Mouse (Mus musculus): ENCODE measurements at regions not wholly inside any gene's neighbourhood (a gene's known extent, or its start where the extent isn't known, plus 50 kb on each side); places are given as distances from the start of the nearest gene placed in this dataset.

GRCm38 (mm10) chr7:114345860-114346259, 69.2 kb upstream of the Pde3b start:
- TF ChIP-seq MAZ (IDR thresholded peaks at IDR 0.05; ENCODE audit: low read depth, low read length): no peak
- TF ChIP-seq ETS1 (IDR thresholded peaks at IDR 0.05; ENCODE audit: low read depth, low read length): no peak
- Histone ChIP-seq H3K36me3 (ENCODE audit: control insufficient read depth in 1 of 2, insufficient read depth in 2 of 2, low read length in 2 of 2) (no peaks in the 10 kb centered on the region), H3K9me3 (replicated peaks; ENCODE audit: insufficient read depth, low read length) (no peaks in the 10 kb centered on the region), H3K4me1 (ENCODE audit: control insufficient read depth in 1 of 2, insufficient read depth in 2 of 2, low read length in 2 of 2) (no peaks in the 10 kb centered on the region), H3K79me2 (ENCODE audit: control insufficient read depth, insufficient read depth, low read length, poor library complexity) (no peaks in the 10 kb centered on the region), H3K9ac (ENCODE audit: control insufficient read depth, low read depth, low read length, poor library complexity, severe bottlenecking) (no peak overlapping the region), H3K4me3 (ENCODE audit: control insufficient read depth in 1 of 2, insufficient read depth in 1 of 2, low read depth in 2 of 2, low read length in 2 of 2) (no peak overlapping the region), H3K27me3 (ENCODE audit: control insufficient read depth in 1 of 2, insufficient read depth in 2 of 2, low read length in 2 of 2) (no peaks in the 10 kb centered on the region; a peak in 1 of 4 replicates), H3K27ac (ENCODE audit: control insufficient read depth, low read depth, low read length) (no peak overlapping the region)
- no peak for DNase-seq (ENCODE audit: low read depth, low spot score)

- DNase-seq (ENCODE audit: low read depth, low spot score): no peak
- Histone ChIP-seq H3K9me3 (replicated peaks; ENCODE audit: insufficient read depth, low read length) (no peaks in the 10 kb centered on the region), H3K4me1 (ENCODE audit: control insufficient read depth in 1 of 2, insufficient read depth in 2 of 2, low read length in 2 of 2) (no peaks in the 10 kb centered on the region), H3K27ac (ENCODE audit: control insufficient read depth, low read depth, low read length) (no peak overlapping the region), H3K27me3 (ENCODE audit: control insufficient read depth in 1 of 2, insufficient read depth in 2 of 2, low read length in 2 of 2) (no peaks in the 10 kb centered on the region; a peak in 1 of 4 replicates), H3K36me3 (ENCODE audit: control insufficient read depth in 1 of 2, insufficient read depth in 2 of 2, low read length in 2 of 2) (no peaks in the 10 kb centered on the region), H3K9ac (ENCODE audit: control insufficient read depth, low read depth, low read length, poor library complexity, severe bottlenecking) (no peak overlapping the region), H3K4me3 (ENCODE audit: control insufficient read depth in 1 of 2, insufficient read depth in 1 of 2, low read depth in 2 of 2, low read length in 2 of 2) (no peak overlapping the region), H3K79me2 (ENCODE audit: control insufficient read depth, insufficient read depth, low read length, poor library complexity) (no peaks in the 10 kb centered on the region)
- TF ChIP-seq MXI1 (IDR thresholded peaks at IDR 0.05; ENCODE audit: low read depth, low read length) (no peak), CTCF (IDR thresholded peaks at IDR 0.05 in 2 of 3, conservative IDR thresholded peaks at IDR 0.05 in 1 of 3; ENCODE audit: control insufficient read depth in 1 of 3, insufficient read depth in 1 of 3, low read depth in 2 of 3, low read length in 3 of 3, poor library complexity in 1 of 3, severe bottlenecking in 1 of 3) (no peak), TCF12 (IDR thresholded peaks at IDR 0.05; ENCODE audit: low read depth, low read length) (no peak), ZKSCAN1 (IDR thresholded peaks at IDR 0.05; ENCODE audit: low read depth, low read length) (no peak), SMC3 (IDR thresholded peaks at IDR 0.05; ENCODE audit: low read depth, low read length) (no peak), MEF2A (IDR thresholded peaks at IDR 0.05; ENCODE audit: extremely low read depth, insufficient replicate concordance, low read depth, low read length, poor library complexity, severe bottlenecking) (no peak), USF1 (IDR thresholded peaks at IDR 0.05; ENCODE audit: low read depth, low read length) (no peak), UBTF (IDR thresholded peaks at IDR 0.05; ENCODE audit: borderline replicate concordance, insufficient read depth, low read depth, low read length) (no peak)
Measured at GRCm38 (mm10) chr7:114347006-114347405, 68.1 kb upstream of the Pde3b start.

- Histone ChIP-seq H3K4me1 (ENCODE audit: control insufficient read depth in 1 of 2, insufficient read depth in 2 of 2, low read length in 2 of 2) (no peaks in the 10 kb centered on the region), H3K79me2 (ENCODE audit: control insufficient read depth, insufficient read depth, low read length, poor library complexity) (no peaks in the 10 kb centered on the region), H3K27ac (ENCODE audit: control insufficient read depth, low read depth, low read length) (no peak overlapping the region), H3K36me3 (ENCODE audit: control insufficient read depth in 1 of 2, insufficient read depth in 2 of 2, low read length in 2 of 2) (no peaks in the 10 kb centered on the region), H3K9ac (ENCODE audit: control insufficient read depth, low read depth, low read length, poor library complexity, severe bottlenecking) (no peak overlapping the region), H3K27me3 (ENCODE audit: control insufficient read depth in 1 of 2, insufficient read depth in 2 of 2, low read length in 2 of 2) (no peaks in the 10 kb centered on the region; a peak in 1 of 4 replicates), H3K9me3 (replicated peaks; ENCODE audit: insufficient read depth, low read length) (no peaks in the 10 kb centered on the region), H3K4me3 (ENCODE audit: control insufficient read depth in 1 of 2, insufficient read depth in 1 of 2, low read depth in 2 of 2, low read length in 2 of 2) (no peak overlapping the region)
- no peak for DNase-seq (ENCODE audit: low read depth, low spot score)
- TF ChIP-seq MAFK (IDR thresholded peaks at IDR 0.05; ENCODE audit: borderline replicate concordance, low read depth, low read length): no peak
- TF ChIP-seq MXI1 (IDR thresholded peaks at IDR 0.05; ENCODE audit: low read depth, low read length): no peak
- TF ChIP-seq TCF12 (IDR thresholded peaks at IDR 0.05; ENCODE audit: low read depth, low read length): no peak
- no peak for TF ChIP-seq ETS1 (IDR thresholded peaks at IDR 0.05; ENCODE audit: low read depth, low read length)
- no peak for TF ChIP-seq MEF2A (IDR thresholded peaks at IDR 0.05; ENCODE audit: extremely low read depth, insufficient replicate concordance, low read depth, low read length, poor library complexity, severe bottlenecking)
- TF ChIP-seq ZKSCAN1 (IDR thresholded peaks at IDR 0.05; ENCODE audit: low read depth, low read length): no peak
- no peak for TF ChIP-seq TBP (IDR thresholded peaks at IDR 0.05; ENCODE audit: low read depth, low read length)
- no peak for TF ChIP-seq HCFC1 (IDR thresholded peaks at IDR 0.05; ENCODE audit: low read depth, low read length)
- no peak for TF ChIP-seq E2F4 (IDR thresholded peaks at IDR 0.05; ENCODE audit: borderline replicate concordance, low read depth, low read length)
- no peak for TF ChIP-seq TAL1 (IDR thresholded peaks at IDR 0.05; ENCODE audit: low read length)
- no peak for TF ChIP-seq MAZ (IDR thresholded peaks at IDR 0.05; ENCODE audit: low read depth, low read length)
- TF ChIP-seq MYC (IDR thresholded peaks at IDR 0.05; ENCODE audit: low read depth, low read length): no peak
- TF ChIP-seq ELF1 (IDR thresholded peaks at IDR 0.05; ENCODE audit: low read depth, low read length): no peak
Measured at GRCm38 (mm10) chr7:114350968-114351367, 64.1 kb upstream of the Pde3b start.
